Mouse (Mus musculus): ENCODE data around the gene Gmds. TPM values are rescaled to one million over a fixed set of nuclear protein-coding genes. Genes with fewer than 3 reads are reported as not detected.
A peak's percentile ranks its signal among the peaks of the same experiment; 100 is the strongest.

Gene Gmds
- polyA plus RNA-seq, 1 experiment from 2014 or later = 37.2 TPM

DNA sequence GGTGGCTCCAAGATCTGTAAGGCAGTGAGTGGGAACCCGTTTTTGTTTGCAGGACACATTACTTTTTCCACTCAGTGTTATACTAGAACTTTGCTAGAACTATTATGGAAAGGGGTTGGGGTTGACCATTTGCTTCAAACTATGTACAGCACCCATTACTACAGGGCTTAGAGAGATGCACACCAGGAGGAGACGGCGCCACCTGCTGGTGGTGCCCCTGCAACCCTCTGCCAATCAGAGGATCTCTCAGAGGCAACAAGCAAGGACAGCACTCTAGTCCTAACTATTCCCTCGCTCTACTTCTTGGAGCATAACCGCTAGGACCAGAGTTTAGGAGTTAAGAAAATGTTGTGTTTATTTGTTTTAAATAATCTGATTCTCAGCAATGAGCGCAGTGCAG is 382.0 kb downstream of the Gmds start:
- no peaks in the 10 kb centered on the region for H3K9me3 ChIP-seq
- H3K27me3 ChIP-seq = no peaks in the 10 kb centered on the region
- no peak overlapping the region for H3K4me3 ChIP-seq
- no peak overlapping the region for H3K9ac ChIP-seq
- no peak overlapping the region for H3K4me2 ChIP-seq
- WGBS = 84% methylated on average over 6 of the region's 6 CpGs
- no peaks in the 10 kb centered on the region for H3K36me3 ChIP-seq
- ATAC-seq (ENCODE audit: low FRiP score, low read depth) = no peak
- no peak overlapping the region for H3K27ac ChIP-seq (replicated peaks)
- no peaks in the 10 kb centered on the region; the same call in 1 of the 2 replicates for H3K4me1 ChIP-seq (replicated peaks)

DNA sequence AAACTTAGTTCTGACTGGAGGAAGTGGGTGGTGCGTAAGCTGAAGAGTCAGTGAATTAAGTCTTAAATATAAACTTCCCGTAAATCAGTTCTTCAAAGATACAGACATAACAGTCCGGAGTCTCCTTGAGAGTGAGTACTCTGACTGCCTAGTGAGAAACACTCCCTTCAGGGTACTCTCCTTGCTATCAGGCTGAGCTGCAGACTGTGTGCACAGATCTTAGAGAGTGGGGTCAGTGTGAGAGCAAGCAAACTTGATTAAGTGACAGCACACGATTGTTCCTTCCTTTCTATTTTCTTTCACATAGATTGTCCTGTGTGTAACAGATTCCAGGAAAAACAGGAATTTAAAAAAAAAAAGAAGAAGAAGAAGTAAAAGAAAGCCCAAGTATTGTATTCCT is 382.4 kb downstream of the Gmds start:
- WGBS = 87% methylated on average over 4 of the region's 4 CpGs

DNA sequence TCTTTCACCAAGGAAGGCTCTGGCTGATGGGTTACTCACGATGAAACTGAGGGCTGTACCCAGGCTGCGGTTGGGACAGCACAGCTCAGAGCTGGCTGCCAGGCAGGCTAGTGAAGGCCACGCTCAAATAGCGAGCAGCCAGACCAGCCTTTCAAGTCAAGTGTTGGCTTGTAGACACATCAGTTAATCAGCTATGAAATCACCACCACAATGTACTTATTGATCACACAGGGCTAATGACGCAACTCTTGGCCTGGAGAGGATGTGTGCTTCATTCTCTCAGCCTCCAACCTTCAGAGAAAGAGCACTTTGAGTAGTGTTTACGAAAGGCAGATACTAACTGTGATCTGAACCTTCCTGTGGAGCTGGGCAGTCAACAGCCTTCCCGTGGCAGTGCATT is 383.4 kb downstream of the Gmds start:
- no peaks in the 10 kb centered on the region for H3K27me3 ChIP-seq
- H3K4me2 ChIP-seq = no peak overlapping the region
- no peak overlapping the region for H3K27ac ChIP-seq (replicated peaks)
- 0 out of 2 replicates have a peak, but pooled peaks have one; percentile 34 for ATAC-seq (ENCODE audit: low FRiP score, low read depth)
- no peak overlapping the region for H3K9ac ChIP-seq
- H3K36me3 ChIP-seq = no peaks in the 10 kb centered on the region
- H3K4me1 ChIP-seq (replicated peaks) = no peaks in the 10 kb centered on the region
- 52% methylated on average over 7 of the region's 7 CpGs for WGBS
- no peaks in the 10 kb centered on the region for H3K9me3 ChIP-seq
- H3K4me3 ChIP-seq = no peak overlapping the region

More for the DNA sequence above, 382.4 kb downstream of the Gmds start:
- Histone ChIP-seq H3K4me3 (no peak overlapping the region), H3K4me1 (replicated peaks) (no peaks in the 10 kb centered on the region; the same call in 1 of the 2 replicates), H3K27me3 (no peaks in the 10 kb centered on the region), H3K9me3 (no peaks in the 10 kb centered on the region), H3K36me3 (no peaks in the 10 kb centered on the region), H3K27ac (replicated peaks) (no peak overlapping the region), H3K9ac (no peak overlapping the region), H3K4me2 (no peak overlapping the region)
- no peak for ATAC-seq (ENCODE audit: low FRiP score, low read depth)

DNA sequence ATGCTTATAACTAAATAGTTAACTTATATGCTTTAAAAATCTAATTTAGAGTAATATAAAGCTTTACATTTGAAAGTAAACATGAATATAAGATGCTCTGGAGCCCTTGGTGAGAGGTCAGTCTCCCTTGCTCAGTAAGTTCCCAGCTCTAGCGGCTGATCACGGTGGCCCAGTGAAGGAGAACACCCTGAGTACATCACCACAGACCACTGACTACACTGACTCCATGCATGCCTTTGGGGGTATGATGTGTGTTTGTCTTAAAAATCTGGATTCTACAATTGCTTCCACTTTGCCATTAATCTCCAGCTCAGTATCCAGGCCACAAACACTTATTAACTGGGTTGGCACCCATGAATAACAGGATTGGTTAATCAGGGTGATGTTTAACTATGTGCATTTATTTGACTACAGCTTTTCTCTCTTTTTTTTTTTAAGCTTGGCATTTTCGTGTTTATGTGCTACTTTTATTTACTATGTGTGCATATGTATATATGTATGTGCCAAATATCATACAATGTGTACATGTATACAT is 393.8 kb downstream of the Gmds start:
- ATAC-seq (ENCODE audit: low FRiP score, low read depth) = no peak
- H3K27me3 ChIP-seq = no peaks in the 10 kb centered on the region

DNA sequence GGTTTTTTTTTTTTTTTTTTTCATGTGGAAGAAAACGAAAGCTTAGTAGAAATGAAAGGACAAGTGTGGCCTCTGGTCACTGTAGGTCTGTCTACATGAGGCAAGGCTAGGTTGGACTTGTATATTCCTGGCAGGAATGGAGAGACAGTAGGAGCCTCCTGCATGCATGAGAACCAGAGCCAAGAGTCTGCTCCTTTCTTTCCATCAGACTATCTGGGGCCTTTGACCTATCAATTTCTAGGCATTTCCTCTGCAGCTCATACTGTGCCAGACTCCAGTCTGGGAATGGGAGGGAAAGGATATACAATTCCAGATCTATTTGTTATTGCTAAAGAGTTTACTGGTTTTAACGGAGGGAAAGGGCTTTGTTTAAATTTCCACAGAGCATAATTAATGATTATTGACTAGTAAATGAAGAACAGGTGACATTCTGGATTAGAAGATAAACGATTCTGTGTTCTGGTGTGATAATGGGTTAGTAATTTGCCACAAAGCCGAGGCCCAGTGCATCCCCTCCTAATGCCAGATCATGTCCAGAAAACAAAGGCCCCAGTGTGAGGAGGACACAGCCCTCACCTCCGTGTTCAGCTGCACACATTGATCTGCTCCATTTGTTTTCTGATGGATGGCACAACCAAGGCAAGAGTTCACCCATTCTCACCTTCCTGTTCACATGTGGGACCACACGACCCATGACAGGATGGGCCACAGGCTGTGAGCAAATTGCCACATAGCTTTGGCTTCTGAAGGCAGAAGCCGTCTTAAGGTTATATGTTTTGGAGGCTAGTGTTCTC is 394.9 kb downstream of the Gmds start:
- H3K4me1 ChIP-seq (replicated peaks) = no peaks in the 10 kb centered on the region
- H3K27me3 ChIP-seq = no peaks in the 10 kb centered on the region
- H3K9me3 ChIP-seq = no peaks in the 10 kb centered on the region
- H3K9ac ChIP-seq = no peak overlapping the region
- no peaks in the 10 kb centered on the region for H3K36me3 ChIP-seq
- WGBS = 37% methylated on average over 7 of the region's 7 CpGs
- ATAC-seq (ENCODE audit: low FRiP score, low read depth) = no peak
- H3K4me3 ChIP-seq = no peak overlapping the region
- H3K27ac ChIP-seq (replicated peaks) = no peak overlapping the region
- no peak overlapping the region for H3K4me2 ChIP-seq

More for the DNA sequence above, 393.8 kb downstream of the Gmds start:
- Histone ChIP-seq H3K9ac (no peak overlapping the region), H3K4me1 (replicated peaks) (no peaks in the 10 kb centered on the region), H3K36me3 (no peaks in the 10 kb centered on the region), H3K27ac (replicated peaks) (no peak overlapping the region), H3K4me3 (no peak overlapping the region), H3K9me3 (no peaks in the 10 kb centered on the region), H3K4me2 (no peak overlapping the region)
- 95% methylated on average over 3 of the region's 3 CpGs for WGBS

DNA sequence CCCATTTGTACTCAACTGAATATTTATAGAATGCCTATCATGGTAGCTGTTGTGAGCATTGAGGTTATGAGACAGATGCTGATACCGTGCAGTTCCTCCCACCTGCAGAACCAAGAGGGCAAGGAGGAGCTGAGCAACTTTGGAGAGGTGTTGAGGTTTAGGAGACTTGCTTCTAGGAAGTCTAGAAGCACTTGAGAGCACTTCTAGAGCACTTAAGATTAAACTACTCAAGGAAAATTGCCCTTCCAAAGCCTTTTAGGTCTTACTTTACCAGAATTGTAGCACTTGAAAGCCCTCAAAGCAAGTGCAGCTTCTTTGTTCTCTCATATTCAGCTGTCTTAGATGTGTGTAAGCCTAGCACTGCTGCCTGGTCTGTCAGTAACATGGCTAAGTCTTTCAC is 409.2 kb downstream of the Gmds start:
- Histone ChIP-seq H3K36me3 (no peaks in the 10 kb centered on the region), H3K9me3 (no peaks in the 10 kb centered on the region), H3K27ac (replicated peaks) (no peak overlapping the region), H3K4me3 (no peak overlapping the region), H3K9ac (no peak overlapping the region), H3K4me2 (no peak overlapping the region), H3K27me3 (no peaks in the 10 kb centered on the region), H3K4me1 (replicated peaks) (no peaks in the 10 kb centered on the region)
- WGBS = 93% methylated on average over 1 of the region's 1 CpGs
- ATAC-seq (ENCODE audit: low FRiP score, low read depth) = no peak

DNA sequence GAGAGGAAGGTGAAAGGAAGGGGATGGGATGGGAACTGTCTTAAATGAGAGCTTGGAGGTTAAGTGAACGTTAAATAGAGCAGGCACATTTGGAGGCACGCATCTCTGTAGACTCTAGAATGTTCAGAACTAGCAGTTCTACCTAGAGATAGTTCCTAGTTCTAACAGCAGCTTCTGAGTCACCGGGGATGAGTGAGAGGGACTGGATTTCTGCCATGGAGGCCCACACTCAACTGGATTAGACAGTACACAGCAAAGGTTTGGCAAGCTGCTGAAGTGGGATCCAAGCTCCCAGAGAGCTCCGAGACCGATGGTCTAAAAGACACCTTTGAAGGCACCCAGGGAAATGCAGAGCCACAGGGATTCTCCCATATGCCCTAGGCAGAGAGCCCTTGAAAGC is 411.9 kb downstream of the Gmds start:
- Histone ChIP-seq H3K4me3 (no peak overlapping the region), H3K4me2 (no peak overlapping the region), H3K27me3 (no peaks in the 10 kb centered on the region), H3K9me3 (no peaks in the 10 kb centered on the region), H3K27ac (replicated peaks) (no peak overlapping the region), H3K36me3 (no peaks in the 10 kb centered on the region), H3K9ac (no peak overlapping the region), H3K4me1 (replicated peaks) (no peaks in the 10 kb centered on the region)
- no peak for ATAC-seq (ENCODE audit: low FRiP score, low read depth)
- 69% methylated on average over 5 of the region's 5 CpGs for WGBS

DNA sequence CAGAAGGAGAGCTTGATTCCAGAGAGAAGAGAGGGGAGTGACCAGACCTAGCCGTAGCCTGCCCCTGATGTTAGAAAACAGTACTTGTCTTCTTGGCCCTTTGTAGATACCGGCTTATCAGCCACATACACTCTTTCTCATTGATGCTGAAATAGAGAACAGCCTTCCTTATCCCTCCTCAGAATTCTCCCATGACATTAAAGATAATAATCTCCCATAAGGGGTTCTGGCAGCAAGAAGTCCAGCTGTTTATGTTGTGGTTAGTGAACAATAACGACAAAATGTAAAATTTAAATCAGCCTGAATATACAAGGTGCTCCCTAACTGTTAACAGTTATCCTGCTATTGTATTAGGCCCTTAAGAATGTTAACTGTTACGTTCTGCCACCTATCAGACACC is 414.0 kb downstream of the Gmds start:
- Histone ChIP-seq H3K4me3 (no peak overlapping the region), H3K4me2 (no peak overlapping the region), H3K27me3 (no peaks in the 10 kb centered on the region), H3K27ac (replicated peaks) (no peak overlapping the region), H3K9me3 (no peaks in the 10 kb centered on the region), H3K9ac (no peak overlapping the region), H3K36me3 (no peaks in the 10 kb centered on the region), H3K4me1 (replicated peaks) (no peaks in the 10 kb centered on the region)
- 79% methylated on average over 4 of the region's 4 CpGs for WGBS
- ATAC-seq (ENCODE audit: low FRiP score, low read depth) = no peak

DNA sequence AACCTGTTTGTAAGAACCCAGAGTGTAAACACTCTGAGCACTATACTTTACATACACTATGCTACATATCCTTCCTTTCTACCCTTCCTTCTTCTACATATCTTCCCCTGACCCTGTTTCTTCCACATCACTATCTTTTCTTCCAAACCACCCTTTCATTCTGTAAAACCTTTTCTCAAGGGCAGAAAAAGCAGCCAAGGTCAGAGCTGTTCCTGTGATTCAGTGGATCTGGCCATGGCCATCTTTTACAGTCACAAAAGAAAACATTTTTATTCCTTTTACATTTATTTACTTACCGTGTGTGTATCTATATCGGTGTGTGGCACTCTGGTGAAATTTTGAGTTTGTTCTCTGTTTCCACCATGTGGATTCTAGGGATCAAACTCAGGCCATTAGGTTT is 418.8 kb downstream of the Gmds start:
- Histone ChIP-seq H3K27ac (replicated peaks) (no peak overlapping the region), H3K27me3 (no peaks in the 10 kb centered on the region), H3K4me1 (replicated peaks) (no peaks in the 10 kb centered on the region), H3K9ac (no peak overlapping the region), H3K4me3 (no peak overlapping the region), H3K36me3 (no peaks in the 10 kb centered on the region), H3K4me2 (no peak overlapping the region), H3K9me3 (no peaks in the 10 kb centered on the region)
- WGBS = 90% methylated on average over 2 of the region's 2 CpGs
- ATAC-seq (ENCODE audit: low FRiP score, low read depth) = no peak

DNA sequence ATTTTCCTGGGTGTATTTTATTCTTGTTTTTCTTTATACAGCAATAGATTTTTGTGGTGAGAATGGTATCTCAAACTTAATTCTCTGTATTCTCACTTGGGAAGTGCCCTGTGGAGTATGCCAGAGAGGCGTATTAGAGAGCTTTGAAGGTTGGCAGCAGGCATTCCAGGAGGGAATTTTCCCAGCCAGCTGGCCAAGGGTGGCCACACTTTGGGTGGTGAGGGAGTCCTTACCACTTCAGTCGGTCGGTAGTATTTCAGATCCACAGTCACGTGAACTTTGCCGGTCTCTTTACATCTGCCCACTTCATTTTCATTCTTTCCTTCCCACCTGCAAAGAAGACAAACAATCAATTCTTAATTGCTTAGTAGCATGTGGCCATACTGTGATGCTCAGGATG is 421.2 kb downstream of the Gmds start:
- WGBS = 40% methylated on average over 5 of the region's 5 CpGs
- no peak overlapping the region for H3K27ac ChIP-seq (replicated peaks)
- no peaks in the 10 kb centered on the region for H3K9me3 ChIP-seq
- H3K4me1 ChIP-seq (replicated peaks) = no peaks in the 10 kb centered on the region
- H3K9ac ChIP-seq = no peak overlapping the region
- no peak overlapping the region for H3K4me3 ChIP-seq
- H3K27me3 ChIP-seq = no peaks in the 10 kb centered on the region
- no peak overlapping the region for H3K4me2 ChIP-seq
- ATAC-seq (ENCODE audit: low FRiP score, low read depth) = no peak
- no peaks in the 10 kb centered on the region for H3K36me3 ChIP-seq

DNA sequence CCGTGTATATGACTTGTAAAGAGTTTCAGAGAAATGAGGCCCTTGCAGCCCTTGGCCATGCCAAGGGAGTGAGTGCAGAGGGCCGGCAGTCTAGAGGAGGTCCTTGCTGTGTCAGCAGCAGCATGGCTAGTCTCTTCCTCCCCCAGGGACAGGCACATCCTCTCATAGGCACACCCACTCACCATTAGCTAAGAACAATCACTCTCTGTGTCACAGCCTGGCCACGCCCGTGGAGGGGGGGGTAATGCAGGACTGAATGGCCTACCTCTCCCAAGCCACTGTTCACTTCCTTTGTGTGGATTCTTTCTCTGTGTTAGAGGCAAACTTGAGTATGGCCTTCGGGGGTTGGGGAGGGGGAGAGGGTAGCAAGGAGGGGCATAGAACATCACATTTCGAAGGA is 422.8 kb downstream of the Gmds start:
- no peaks in the 10 kb centered on the region for H3K9me3 ChIP-seq
- H3K36me3 ChIP-seq = no peaks in the 10 kb centered on the region
- ATAC-seq (ENCODE audit: low FRiP score, low read depth) = no peak
- no peak overlapping the region for H3K4me2 ChIP-seq
- 0 out of 2 replicates have a peak, but pooled peaks cover 5% of the 10 kb centered on the region for H3K4me1 ChIP-seq (replicated peaks)
- no peak overlapping the region for H3K4me3 ChIP-seq
- H3K27me3 ChIP-seq = no peaks in the 10 kb centered on the region
- WGBS = 69% methylated on average over 6 of the region's 6 CpGs
- H3K27ac ChIP-seq (replicated peaks) = no peak overlapping the region
- no peak overlapping the region for H3K9ac ChIP-seq

DNA sequence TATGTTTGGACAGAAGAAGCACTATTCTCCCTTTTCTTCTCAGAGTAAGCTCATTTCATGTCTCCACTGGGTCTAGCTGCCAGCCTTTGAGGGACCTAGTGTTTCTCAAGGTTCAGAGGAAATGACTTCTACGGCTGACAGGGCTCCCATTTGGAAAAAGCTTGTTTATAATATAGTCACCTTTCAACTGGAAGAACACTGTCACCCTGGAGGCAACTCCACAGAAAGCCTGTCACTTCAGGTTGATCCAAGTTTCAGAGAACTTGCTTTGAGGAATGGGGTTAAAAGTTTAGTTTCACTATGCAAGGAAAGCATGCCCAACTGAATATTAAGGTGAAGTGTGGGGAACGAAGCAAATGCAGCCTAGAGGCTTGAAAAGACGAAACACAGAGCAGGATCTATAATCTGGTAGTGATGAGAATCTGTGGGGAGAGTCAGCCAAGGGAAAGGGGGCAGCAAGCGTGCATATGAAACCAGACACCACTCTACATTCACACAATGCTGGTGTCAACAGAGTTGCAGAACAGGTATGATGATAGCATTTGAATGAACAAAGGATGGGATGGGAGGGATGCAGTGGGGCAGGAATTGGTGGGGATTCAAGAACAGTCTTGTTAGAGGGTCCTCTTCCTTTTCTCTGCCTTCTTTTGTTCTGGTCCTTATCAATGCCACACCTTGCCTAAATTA is 423.5 kb downstream of the Gmds start:
- ATAC-seq (ENCODE audit: low FRiP score, low read depth) = no peak
- no peaks in the 10 kb centered on the region for H3K36me3 ChIP-seq

More for the DNA sequence above, 423.5 kb downstream of the Gmds start:
- Histone ChIP-seq H3K4me3 (no peak overlapping the region), H3K4me2 (no peak overlapping the region), H3K27ac (replicated peaks) (no peak overlapping the region), H3K27me3 (no peaks in the 10 kb centered on the region), H3K9me3 (no peaks in the 10 kb centered on the region), H3K4me1 (replicated peaks) (0 out of 2 replicates have a peak, but pooled peaks cover 5% of the 10 kb centered on the region), H3K9ac (no peak overlapping the region)
- 78% methylated on average over 4 of the region's 4 CpGs for WGBS

Data from hindbrain, embryonic 15.5 days (tissue).